Mouse (Mus musculus) embryonic fibroblast, embryonic 13.5 days (primary cell): Measurements from ENCODE around the gene Atrnl1.

Experiments used
- CTCF ChIP-seq: IDR thresholded peaks from 2 replicates; pipeline ENCODE4 v1.5.1; 2011; ENCODE audit warnings: mild to moderate bottlenecking, control low read depth, low read length, moderate library complexity, borderline replicate concordance; ENCODE audit not compliant: insufficient read depth
- POLR2A ChIP-seq: IDR thresholded peaks from 2 replicates; pipeline ENCODE4 v1.6.1; 2011; ENCODE audit warnings: low read depth, mild to moderate bottlenecking, control low read depth, low read length, moderate library complexity

GRCm38 (mm10) chr19:58018698-58019097 is 407.9 kb downstream of the Atrnl1 start:
- no peak for TF ChIP-seq POLR2A
- TF ChIP-seq CTCF, result no peak
